Mouse (Mus musculus) forebrain, embryonic 11.5 days (tissue): ENCODE measurements around the gene Gm21970. TPM values are rescaled to one million over a fixed set of nuclear protein-coding genes. Genes with fewer than 3 reads are reported as not detected.

Experiments used
- ATAC-seq: fragments of 200-750 bp; cut with Nextera tagmentation; replicated peaks from 2 replicates; pipeline ENCODE4 v1.8.0; 2017; ENCODE audit warnings: moderate TSS enrichment; ENCODE audit not compliant: low FRiP score
- DNase-seq: peaks from one replicate; pipeline ENCODE4 v3.0.0-alpha.2; 2017; ENCODE audit warnings: low spot score
- H3K27ac ChIP-seq: fragments of 300-500 bp; sonication (generic); 2 replicates; pipeline ENCODE4 v1.5.1; 2014; ENCODE audit warnings: low read depth, low read length
- H3K27me3 ChIP-seq: fragments of 300-500 bp; sonication (generic); 2 replicates; pipeline ENCODE4 v1.6.1; 2014; ENCODE audit warnings: mild to moderate bottlenecking, low read length, mixed read lengths; ENCODE audit not compliant: control insufficient read depth, insufficient read depth
- H3K36me3 ChIP-seq: fragments of 300-500 bp; sonication (generic); 2 replicates; pipeline ENCODE4 v1.6.1; 2014; ENCODE audit warnings: mild to moderate bottlenecking, low read length, moderate library complexity, mixed read lengths; ENCODE audit not compliant: control insufficient read depth, insufficient read depth
- H3K4me1 ChIP-seq: fragments of 300-500 bp; sonication (generic); replicated peaks from 2 replicates; pipeline ENCODE4 v1.6.1; 2014; ENCODE audit warnings: low read length, mixed read lengths; ENCODE audit not compliant: control insufficient read depth, insufficient read depth
- H3K4me2 ChIP-seq: fragments of 300-500 bp; sonication (generic); 2 replicates; pipeline ENCODE4 v1.6.1; 2014; ENCODE audit warnings: low read depth, mild to moderate bottlenecking, low read length, moderate library complexity, mixed read lengths; ENCODE audit not compliant: severe bottlenecking
- H3K4me3 ChIP-seq: fragments of 300-500 bp; sonication (generic); 2 replicates; pipeline ENCODE4 v1.5.1; 2014; ENCODE audit warnings: low read depth, low read length
- H3K9ac ChIP-seq: fragments of 300-500 bp; sonication (generic); 2 replicates; pipeline ENCODE4 v1.6.1; 2014; ENCODE audit warnings: low read length
- H3K9me3 ChIP-seq: fragments of 300-500 bp; sonication (generic); 2 replicates; pipeline ENCODE4 v1.6.1; 2016; ENCODE audit warnings: low read length, mixed read lengths; ENCODE audit not compliant: control insufficient read depth
- WGBS: fragments of 180-500 bp; shearing (Covaris S2); extraction: QIAGEN DNeasy Blood & Tissue Kit; methylation state at CpG from one replicate; pipeline ENCODE4 v1.1.7; 2014; 5-methylcytosine and 5-hydroxymethylcytosine counted together
- polyA plus RNA-seq: library from polyadenylated mRNA; unstranded; fragments of >200 nt; fragmentation: Nextera tagmentation; extraction: Ambion mirVana; gene quantifications from 2 replicates; pipeline ENCODE4 v1.2.1, GENCODE M21; 2014

The Gm21970 gene
- polyA plus RNA-seq, 1 experiment from 2014 or later = 1.0 TPM

GRCm38 (mm10) chr16:91415391-91416189 lies 24.1 kb downstream of the Gm21970 start:
- H3K4me2 ChIP-seq = no peak overlapping the region
- H3K4me1 ChIP-seq = no peaks in the 10 kb centered on the region
- H3K9ac ChIP-seq = no peak overlapping the region
- ATAC-seq (no peak), DNase-seq (no peak)
- 91% methylated on average over 9 of the region's 9 CpGs for WGBS
- no peaks in the 10 kb centered on the region for H3K27me3 ChIP-seq
- no peaks in the 10 kb centered on the region for H3K36me3 ChIP-seq
- H3K4me3 ChIP-seq = no peak overlapping the region
- H3K9me3 ChIP-seq = no peaks in the 10 kb centered on the region
- no peak overlapping the region for H3K27ac ChIP-seq

DNA sequence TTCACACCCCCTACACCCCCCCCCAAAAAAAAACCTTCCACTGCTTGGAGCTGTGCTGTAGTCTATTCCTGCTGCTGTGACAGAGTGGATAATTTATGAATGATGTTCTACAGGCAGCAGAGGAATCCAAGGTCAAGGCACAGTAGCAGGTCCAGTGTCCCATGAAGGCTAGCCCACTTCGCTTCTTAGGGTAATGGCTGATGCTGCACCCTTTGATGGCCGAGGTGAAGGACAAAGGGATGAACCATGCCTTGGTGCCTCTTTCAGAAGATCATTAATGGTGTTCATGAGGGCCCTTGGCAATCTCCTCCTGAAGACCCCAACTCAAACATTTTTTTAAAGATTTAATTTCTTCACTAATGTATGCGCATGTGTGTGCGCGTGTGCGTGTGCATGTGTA lies 24.8 kb downstream of the Gm21970 start:
- Histone ChIP-seq H3K9ac (no peak overlapping the region), H3K36me3 (no peaks in the 10 kb centered on the region), H3K4me2 (no peak overlapping the region), H3K27me3 (no peaks in the 10 kb centered on the region), H3K27ac (no peak overlapping the region), H3K4me3 (no peak overlapping the region), H3K4me1 (no peaks in the 10 kb centered on the region), H3K9me3 (no peaks in the 10 kb centered on the region)
- 97% methylated on average over 6 of the region's 6 CpGs for WGBS
- DNase-seq = no peak
- ATAC-seq = no peak

- H3K36me3 ChIP-seq = no peaks in the 10 kb centered on the region
- no peak overlapping the region for H3K27ac ChIP-seq
- ATAC-seq (no peak), DNase-seq (no peak)
- no peak overlapping the region for H3K9ac ChIP-seq
- WGBS = 90% methylated on average over 7 of the region's 7 CpGs
- no peak overlapping the region for H3K4me3 ChIP-seq
- H3K27me3 ChIP-seq = no peaks in the 10 kb centered on the region
- no peaks in the 10 kb centered on the region for H3K4me1 ChIP-seq
- H3K9me3 ChIP-seq = no peaks in the 10 kb centered on the region
- no peak overlapping the region for H3K4me2 ChIP-seq
Measured at GRCm38 (mm10) chr16:91416938-91417337, 25.4 kb downstream of the Gm21970 start.

GRCm38 (mm10) chr16:91418531-91418930 lies 27.0 kb downstream of the Gm21970 start:
- Histone ChIP-seq H3K9ac (no peak overlapping the region), H3K27ac (no peak overlapping the region)
- WGBS = 75% methylated on average over 5 of the region's 5 CpGs

GRCm38 (mm10) chr16:91425816-91426215 lies 34.3 kb downstream of the Gm21970 start:
- Histone ChIP-seq H3K9me3 (no peaks in the 10 kb centered on the region), H3K27me3 (no peaks in the 10 kb centered on the region), H3K4me1 (no peaks in the 10 kb centered on the region), H3K4me2 (no peak overlapping the region), H3K4me3 (no peak overlapping the region), H3K36me3 (no peaks in the 10 kb centered on the region), H3K27ac (no peak overlapping the region), H3K9ac (no peak overlapping the region)
- ATAC-seq (no peak), DNase-seq (no peak)
- 91% methylated on average over 6 of the region's 6 CpGs for WGBS

More at GRCm38 (mm10) chr16:91418531-91418930, 27.0 kb downstream of the Gm21970 start:
- no peaks in the 10 kb centered on the region for H3K4me1 ChIP-seq
- H3K4me3 ChIP-seq = no peak overlapping the region
- H3K36me3 ChIP-seq = no peaks in the 10 kb centered on the region
- H3K27me3 ChIP-seq = no peaks in the 10 kb centered on the region
- ATAC-seq (no peak), DNase-seq (no peak)
- no peaks in the 10 kb centered on the region for H3K9me3 ChIP-seq
- H3K4me2 ChIP-seq = no peak overlapping the region

DNA sequence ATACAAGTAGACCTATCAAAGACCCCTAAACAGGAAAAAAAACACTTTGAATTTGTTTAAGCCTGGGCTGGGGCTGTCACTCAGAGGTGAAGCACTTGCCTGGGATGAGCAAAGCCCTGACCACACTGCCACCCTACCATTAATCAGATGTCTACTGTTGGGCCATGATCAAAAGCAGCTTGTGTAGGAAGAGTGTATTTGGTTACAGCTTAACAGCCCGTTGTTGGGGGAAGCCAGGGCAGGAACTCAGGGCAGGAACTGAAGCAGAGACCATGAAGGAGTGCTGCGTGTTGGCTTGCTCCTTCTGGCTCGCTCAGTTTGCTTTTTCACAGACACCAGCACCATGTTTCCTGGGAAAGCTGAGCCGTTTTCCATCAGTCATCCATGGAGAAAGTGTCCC lies 35.1 kb downstream of the Gm21970 start:
- no peak overlapping the region for H3K27ac ChIP-seq
- no peaks in the 10 kb centered on the region for H3K4me1 ChIP-seq
- no peak overlapping the region for H3K4me3 ChIP-seq
- 84% methylated on average over 4 of the region's 4 CpGs for WGBS
- DNase-seq (no peak), ATAC-seq (no peak)
- no peaks in the 10 kb centered on the region for H3K9me3 ChIP-seq
- no peak overlapping the region for H3K4me2 ChIP-seq
- no peaks in the 10 kb centered on the region for H3K27me3 ChIP-seq
- no peak overlapping the region for H3K9ac ChIP-seq
- no peaks in the 10 kb centered on the region for H3K36me3 ChIP-seq

DNA sequence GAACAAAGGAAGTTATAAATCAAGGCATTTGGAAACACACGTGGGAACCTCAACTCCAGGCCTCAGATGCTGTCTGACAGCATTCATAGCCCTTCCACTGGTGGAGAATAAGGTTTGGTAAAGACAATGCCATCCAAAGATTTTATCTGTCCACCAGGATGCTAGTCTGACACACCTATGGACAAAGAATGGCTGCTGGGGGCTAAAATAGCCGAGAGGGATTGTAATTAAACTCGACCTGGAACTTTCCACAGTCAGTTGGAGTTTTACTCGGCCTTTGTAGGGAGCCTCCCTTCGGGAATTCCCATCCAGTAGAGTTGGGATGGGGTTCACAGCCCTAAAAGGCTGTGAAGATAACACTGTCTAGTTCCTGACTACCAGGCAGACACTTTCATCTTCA lies 35.9 kb downstream of the Gm21970 start:
- WGBS = 83% methylated on average over 5 of the region's 5 CpGs
- no peaks in the 10 kb centered on the region for H3K27me3 ChIP-seq
- H3K4me3 ChIP-seq = no peak overlapping the region
- H3K9me3 ChIP-seq = no peaks in the 10 kb centered on the region
- H3K4me2 ChIP-seq = no peak overlapping the region
- H3K9ac ChIP-seq = no peak overlapping the region
- DNase-seq = no peak
- no peaks in the 10 kb centered on the region for H3K4me1 ChIP-seq
- H3K36me3 ChIP-seq = no peaks in the 10 kb centered on the region
- ATAC-seq = no peak
- H3K27ac ChIP-seq = no peak overlapping the region

GRCm38 (mm10) chr16:91428259-91428865 lies 36.8 kb downstream of the Gm21970 start:
- DNase-seq = no peak

More at GRCm38 (mm10) chr16:91428259-91428865, 36.8 kb downstream of the Gm21970 start:
- no peak overlapping the region for H3K4me3 ChIP-seq
- no peaks in the 10 kb centered on the region for H3K27me3 ChIP-seq
- H3K9ac ChIP-seq = no peak overlapping the region
- no peaks in the 10 kb centered on the region for H3K4me1 ChIP-seq
- no peaks in the 10 kb centered on the region for H3K9me3 ChIP-seq
- no peak for ATAC-seq
- H3K4me2 ChIP-seq = no peak overlapping the region
- 74% methylated on average over 8 of the region's 8 CpGs for WGBS
- H3K36me3 ChIP-seq = no peaks in the 10 kb centered on the region
- H3K27ac ChIP-seq = no peak overlapping the region
